Mouse (Mus musculus): ENCODE results near the gene Tmem63c. TPM values are rescaled to one million over a fixed set of nuclear protein-coding genes. Genes with fewer than 3 reads are reported as not detected.

Gene Tmem63c
- not detected in 2 replicates for polyA plus RNA-seq (2015; fragmentation: Nextera tagmentation; extraction: Ambion mirVana)

GRCm38 (mm10) chr12:87021040-87021439 lies at the start of gene Tmem63c:
Gene Tmem63c (plus strand): TSS chr12:87021340.

DNA sequence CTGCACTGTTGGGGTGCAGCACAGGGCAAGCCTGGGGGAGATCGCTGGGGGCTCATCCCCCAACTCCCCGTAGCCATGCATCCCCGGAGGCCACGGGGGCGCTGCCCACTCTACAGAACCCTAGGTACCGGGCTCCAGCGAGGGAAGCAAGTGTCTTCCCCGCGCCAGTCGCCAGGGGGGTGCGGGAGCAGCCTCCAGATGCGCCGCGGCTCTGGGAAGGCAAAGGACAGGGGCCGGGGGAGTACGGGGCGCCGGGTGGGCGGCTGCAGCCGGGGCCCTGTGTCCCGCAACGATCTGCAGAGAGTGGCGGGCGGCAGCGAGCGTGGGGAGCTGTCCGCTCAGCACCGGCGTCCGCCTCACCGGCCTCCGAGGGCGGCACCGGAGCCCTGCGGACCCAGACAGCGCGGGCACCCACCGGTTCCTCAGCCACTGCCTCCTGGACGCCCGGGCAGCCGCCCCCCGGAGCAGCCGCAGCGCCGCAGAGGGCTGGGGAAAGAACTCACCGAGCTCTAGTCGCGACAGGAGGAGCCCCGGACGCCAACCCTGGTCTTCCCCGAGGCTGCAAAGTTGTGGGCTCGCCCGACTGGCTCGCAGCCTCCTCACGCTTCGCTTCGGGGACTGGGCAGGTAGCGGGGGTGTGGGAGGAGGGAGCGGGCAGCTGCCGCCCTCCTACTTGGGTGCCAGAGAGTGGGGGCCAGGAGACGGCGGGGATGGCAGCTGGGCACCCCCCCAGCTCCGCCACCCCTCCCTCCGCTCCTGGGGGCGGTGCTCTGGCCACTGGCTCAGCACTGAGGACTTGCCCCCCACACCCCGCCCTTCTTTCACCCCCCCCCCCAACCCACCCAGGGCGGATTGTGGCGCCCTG lies 31.0 kb upstream of the Tmem63c start, which contains the start of gene Zdhhc22:
Gene Zdhhc22 (minus strand): TSS at position 541 of the 865 bp plus-strand sequence.

DNA sequence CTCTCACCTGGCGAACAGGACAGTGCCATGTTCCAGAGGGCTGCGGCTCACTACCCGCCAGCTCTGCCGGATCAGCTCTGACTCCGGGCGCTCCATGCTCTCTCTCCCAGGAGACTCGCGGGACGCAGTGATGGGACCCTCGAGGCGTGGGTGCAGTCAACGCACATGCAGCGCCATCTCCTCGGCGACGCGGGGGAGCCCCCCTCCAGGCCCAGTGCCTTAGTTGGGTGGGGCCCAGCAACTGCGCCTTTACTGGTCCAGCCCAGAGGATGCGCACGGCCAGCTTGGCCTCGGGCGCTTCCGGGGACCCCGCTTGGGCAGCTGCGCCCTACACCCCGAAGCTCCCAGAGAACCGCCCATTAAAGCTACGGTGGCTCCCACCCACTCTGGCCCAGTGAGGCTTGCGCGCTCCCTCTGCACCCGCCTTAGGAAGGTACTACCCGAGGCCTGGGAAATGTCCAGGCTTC lies 81.1 kb downstream of the Tmem63c start, which contains the start of gene Ngb:
Gene Ngb (minus strand): TSS at position 375 of the 467 bp plus-strand sequence.

Small RNA genes lying within 50 kb of the gene (microRNA-seq; reads per million reads assigned to microRNA genes)
- gene Gm25847 = 0 reads per million in 2 experiments

Other genes with a start within 250 kb of the Tmem63c start
- 22.2 and 25.9 TPM in 2 replicates for gene Irf2bpl, start 136.5 kb upstream of the Tmem63c start, polyA plus RNA-seq (2015; fragmentation: Nextera tagmentation; extraction: Ambion mirVana)
- gene Cipc, start 74.3 kb upstream of the Tmem63c start, polyA plus RNA-seq (2015; fragmentation: Nextera tagmentation; extraction: Ambion mirVana) = 13.4 and 14.8 TPM in 2 replicates
- not detected in 2 replicates for gene Zdhhc22, start 30.9 kb upstream of the Tmem63c start, polyA plus RNA-seq (2015; fragmentation: Nextera tagmentation; extraction: Ambion mirVana)
- gene Ngb, start 81.2 kb downstream of the Tmem63c start, polyA plus RNA-seq (2015; fragmentation: Nextera tagmentation; extraction: Ambion mirVana) = 0.15 TPM in 1 of 2 replicates, not detected in the other
- gene Gstz1, start 125.8 kb downstream of the Tmem63c start, polyA plus RNA-seq (2015; fragmentation: Nextera tagmentation; extraction: Ambion mirVana) = 41.7 and 92.4 TPM in 2 replicates
- gene Pomt2, start 126.6 kb downstream of the Tmem63c start, polyA plus RNA-seq (2015; fragmentation: Nextera tagmentation; extraction: Ambion mirVana) = 7.5 and 7.8 TPM in 2 replicates
- 0.37 and 0.66 TPM in 2 replicates for gene Samd15, start 178.4 kb downstream of the Tmem63c start, polyA plus RNA-seq (2015; fragmentation: Nextera tagmentation; extraction: Ambion mirVana)
- gene Tmed8, start 179.1 kb downstream of the Tmem63c start, polyA plus RNA-seq (2015; fragmentation: Nextera tagmentation; extraction: Ambion mirVana) = 0.65 and 0.88 TPM in 2 replicates
- gene Noxred1, start 217.4 kb downstream of the Tmem63c start, polyA plus RNA-seq (2015; fragmentation: Nextera tagmentation; extraction: Ambion mirVana) = not detected in 2 replicates
- gene Vipas39, start 244.9 kb downstream of the Tmem63c start, polyA plus RNA-seq (2015; fragmentation: Nextera tagmentation; extraction: Ambion mirVana) = 16.2 and 16.8 TPM in 2 replicates
- gene Ahsa1, start 245.1 kb downstream of the Tmem63c start, polyA plus RNA-seq (2015; fragmentation: Nextera tagmentation; extraction: Ambion mirVana) = 109 and 114 TPM in 2 replicates